Mouse (Mus musculus) left cerebral cortex, postnatal 4 days (tissue): ENCODE measurements around the gene Kcp. TPM values are rescaled to one million over a fixed set of nuclear protein-coding genes. Genes with fewer than 3 reads are reported as not detected.

Source experiments
- DNase-seq: peaks from one replicate; pipeline ENCODE4 v3.0.0-alpha.2; 2022
- intact Hi-C: fragments of 180-260 bp; cut with DNase I; formaldehyde crosslinking; loops from one replicate; pipeline ENCODE4 v1.15.1; 2025
- total RNA-seq, 2 experiments: library from RNA; stranded (reverse); gene quantifications; 2 replicates each; pipeline ENCODE4 v1.2.3; 2021

Gene Kcp
- total RNA-seq, 2 experiments from 2014 or later: 20.6 to 23.8 TPM

- intact Hi-C loops: no loop called here
- no peak for DNase-seq
Observed at GRCm38 (mm10) chr6:29428171-29428570, 79.6 kb downstream of the Kcp start.

- intact Hi-C loops: no loop called here
Observed at GRCm38 (mm10) chr6:29426331-29426730, 81.4 kb downstream of the Kcp start.

GRCm38 (mm10) chr6:29425118-29425517 lies 82.6 kb downstream of the Kcp start:
- intact Hi-C loops: no loop called here

More at GRCm38 (mm10) chr6:29426331-29426730, 81.4 kb downstream of the Kcp start:
- DNase-seq: no peak

More at GRCm38 (mm10) chr6:29425118-29425517, 82.6 kb downstream of the Kcp start:
- no peak for DNase-seq

Other genes starting within 250 kb of the Kcp start
- gene Hilpda, start 235.5 kb downstream of the Kcp start, total RNA-seq: 10 to 100 TPM in 1 of 2 experiments, 1 to 10 TPM in 1; 9.6 to 10.4 TPM
- not detected for gene Fam71f2, start 228.4 kb downstream of the Kcp start, total RNA-seq
- gene Fam71f1, start 188.8 kb downstream of the Kcp start, total RNA-seq: not detected
- gene Calu, start 159.9 kb downstream of the Kcp start, total RNA-seq: 100 to 1,000 TPM; 103 to 107 TPM
- under 1 TPM in 1 of 2 experiments, not detected in 1; 0.32 TPM for gene Opn1sw, start 119.5 kb downstream of the Kcp start, total RNA-seq
- gene Ccdc136, start 111.6 kb downstream of the Kcp start, total RNA-seq: 10 to 100 TPM; 70.7 to 72.5 TPM
- gene Flnc, start 74.7 kb downstream of the Kcp start, total RNA-seq: 1 to 10 TPM; 4.7 TPM
- 100 to 1,000 TPM; 183 to 190 TPM for gene Atp6v1f, start 40.2 kb downstream of the Kcp start, total RNA-seq
- gene Atp6v1fnb, start 36.5 kb downstream of the Kcp start, total RNA-seq: under 1 TPM in 1 of 2 experiments, not detected in 1; 0.93 TPM
- 1 to 10 TPM; 1.1 to 2.1 TPM for gene Irf5, start 18.7 kb upstream of the Kcp start, total RNA-seq
- 10 to 100 TPM; 92.3 to 97.2 TPM for gene Tnpo3, start 101.9 kb upstream of the Kcp start, total RNA-seq
- 1 to 10 TPM; 7.0 to 8.8 TPM for gene Tspan33, start 186.3 kb upstream of the Kcp start, total RNA-seq
- 10 to 100 TPM; 14.6 to 16.2 TPM for gene Smo, start 227.6 kb upstream of the Kcp start, total RNA-seq